Mouse (Mus musculus) intestine, postnatal 0 days (tissue): ENCODE results near the gene Ildr1. TPM values are rescaled to one million over a fixed set of nuclear protein-coding genes. Genes with fewer than 3 reads are reported as not detected.

Source experiments
- ATAC-seq: fragments of 200-750 bp; cut with Nextera tagmentation; 2 replicates; pipeline ENCODE4 v1.8.0; 2017; ENCODE audit warnings: mild to moderate bottlenecking, moderate TSS enrichment, moderate library complexity
- H3K27ac ChIP-seq: fragments of 300-500 bp; sonication (generic); 2 replicates; pipeline ENCODE4 v1.5.1; 2014; ENCODE audit warnings: mild to moderate bottlenecking, low read depth, low read length, moderate library complexity
- H3K27me3 ChIP-seq: fragments of 300-500 bp; sonication (generic); replicated peaks from 2 replicates; pipeline ENCODE4 v1.6.1; 2014; ENCODE audit warnings: low read length, mixed read lengths; ENCODE audit not compliant: control insufficient read depth, insufficient read depth
- H3K36me3 ChIP-seq: fragments of 300-500 bp; sonication (generic); 2 replicates; pipeline ENCODE4 v1.6.1; 2014; ENCODE audit warnings: mild to moderate bottlenecking, moderate library complexity; ENCODE audit not compliant: control insufficient read depth, insufficient read depth
- H3K4me1 ChIP-seq: fragments of 300-500 bp; sonication (generic); replicated peaks from 2 replicates; pipeline ENCODE4 v1.6.1; 2014; ENCODE audit warnings: antibody characterized with exemption, low read length, mixed read lengths; ENCODE audit not compliant: control insufficient read depth, insufficient read depth
- H3K4me2 ChIP-seq: fragments of 300-500 bp; sonication (generic); replicated peaks from 2 replicates; pipeline ENCODE4 v1.6.1; 2014; ENCODE audit warnings: low read depth, mild to moderate bottlenecking, moderate library complexity
- H3K4me3 ChIP-seq: fragments of 300-500 bp; sonication (generic); 2 replicates; pipeline ENCODE4 v1.5.1; 2014; ENCODE audit warnings: low read depth, low read length
- H3K9ac ChIP-seq: fragments of 300-500 bp; sonication (generic); 2 replicates; pipeline ENCODE4 v1.6.1; 2014; ENCODE audit warnings: mild to moderate bottlenecking, low read depth, low read length
- H3K9me3 ChIP-seq: fragments of 300-500 bp; sonication (generic); 2 replicates; pipeline ENCODE4 v1.6.1; 2016; ENCODE audit warnings: mixed run types; ENCODE audit not compliant: control insufficient read depth
- CTCF ChIP-seq: sonication (generic); IDR thresholded peaks from 2 replicates; pipeline ENCODE4 v1.5.1; 2016; ENCODE audit warnings: low read depth, mild to moderate bottlenecking, control low read depth, antibody characterized with exemption, moderate library complexity
- WGBS: fragments of 180-500 bp; shearing (Covaris S2); extraction: QIAGEN DNeasy Blood & Tissue Kit; methylation state at CpG from one replicate; pipeline ENCODE4 v1.1.7; 2014; 5-methylcytosine and 5-hydroxymethylcytosine counted together
- polyA plus RNA-seq: library from polyadenylated mRNA; unstranded; fragments of >200 nt; fragmentation: Nextera tagmentation; extraction: Ambion mirVana; gene quantifications from 2 replicates; pipeline ENCODE4 v1.2.1, GENCODE M21; 2015

Ildr1 gene
- 4.7 and 7.5 TPM in 2 replicates for polyA plus RNA-seq

DNA sequence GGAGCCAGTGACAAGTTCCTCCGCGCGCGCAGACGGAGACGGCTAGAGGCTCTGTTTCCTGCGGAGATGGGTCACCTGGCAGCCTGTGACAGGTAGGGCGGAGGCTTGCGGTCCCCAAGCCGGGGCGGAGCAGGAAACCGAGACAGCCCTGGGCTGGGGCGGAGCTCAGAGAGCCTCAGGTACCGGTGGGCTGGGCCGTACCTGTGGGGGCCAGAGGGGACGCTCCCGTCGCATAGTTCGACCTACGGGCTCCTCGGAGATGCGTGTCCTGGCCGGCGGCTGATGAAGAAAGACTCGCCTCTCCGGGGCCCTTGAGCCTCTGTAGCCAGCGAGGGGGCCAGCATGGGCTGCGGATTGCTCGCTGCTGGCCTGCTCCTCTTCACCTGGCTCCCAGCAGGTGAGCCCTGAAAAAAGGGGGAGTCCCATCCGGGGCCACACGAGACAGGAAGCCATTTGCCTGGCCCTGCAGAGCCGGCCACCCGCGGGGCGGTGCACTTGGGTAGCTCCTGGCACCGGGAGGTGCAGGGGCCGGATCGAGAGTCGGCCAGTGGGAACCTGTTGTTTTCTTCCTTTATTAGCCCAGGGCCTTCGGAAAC lies at the start of gene Ildr1:
TSS of gene Ildr1 (plus strand) at position 161 of the 596 bp plus-strand sequence.
- Histone ChIP-seq H3K9me3 (no peaks in the 10 kb centered on the region), H3K27ac (no peak within 1 kb of the TSS), H3K4me2 (peak within 1 kb of the TSS; percentile 81), H3K27me3 (peaks cover 4% of the 10 kb centered on the region; the same call in 1 of the 2 replicates), H3K4me1 (no peaks in the 10 kb centered on the region), H3K9ac (peak within 1 kb of the TSS; percentile 4), H3K4me3 (peak within 1 kb of the TSS; percentile 54), H3K36me3 (no peaks in the 10 kb centered on the region)
- peak; percentile 93 for ATAC-seq
- no peak for TF ChIP-seq CTCF
- WGBS = 1% methylated on average over 40 of the region's 40 CpGs

DNA sequence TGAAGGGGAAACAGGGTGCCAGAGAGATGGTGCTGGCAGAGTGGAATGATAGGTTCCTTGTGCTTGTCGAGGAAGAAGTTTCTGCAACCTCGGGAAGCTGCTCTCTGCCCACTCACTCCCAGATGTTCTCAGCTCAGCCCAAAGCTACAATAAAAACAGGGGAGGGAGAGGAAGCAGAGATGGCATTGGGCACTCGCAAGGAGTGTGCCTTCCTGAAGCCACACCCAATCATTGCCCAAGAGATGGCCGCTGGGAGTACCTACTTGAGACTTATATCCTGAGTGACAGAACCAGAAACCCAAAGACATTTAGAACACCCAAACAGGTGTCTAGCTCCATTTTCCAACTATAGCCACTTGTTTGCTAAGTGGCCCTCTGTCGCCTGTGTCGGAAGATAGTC lies 48.7 kb upstream of the Ildr1 start:
- Histone ChIP-seq H3K4me2 (no peak overlapping the region), H3K9me3 (no peaks in the 10 kb centered on the region), H3K9ac (no peak overlapping the region), H3K4me3 (no peak overlapping the region), H3K4me1 (no peaks in the 10 kb centered on the region), H3K36me3 (no peaks in the 10 kb centered on the region), H3K27me3 (no peaks in the 10 kb centered on the region), H3K27ac (no peak overlapping the region)
- ATAC-seq = no peak
- no peak for TF ChIP-seq CTCF
- 77% methylated on average over 6 of the region's 6 CpGs for WGBS

DNA sequence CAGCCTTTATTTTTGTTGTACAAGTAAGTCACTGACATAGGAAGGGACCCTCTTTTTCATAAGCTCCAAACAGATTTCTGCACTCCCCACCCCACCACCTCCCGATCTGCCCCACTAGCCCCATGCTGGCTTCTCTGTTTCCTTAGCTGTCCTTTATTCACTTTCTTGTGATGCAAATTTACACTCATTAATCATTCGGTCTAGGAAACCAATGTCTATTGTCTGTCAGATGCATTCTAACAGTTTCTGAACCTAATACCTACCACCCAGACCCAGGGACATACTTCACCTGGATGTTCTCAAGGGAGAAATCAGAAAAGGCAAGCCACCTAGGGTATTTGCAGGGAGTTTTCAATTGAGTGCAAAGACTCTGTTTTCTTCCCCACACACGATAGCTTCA lies 44.5 kb upstream of the Ildr1 start:
- H3K4me2 ChIP-seq = no peak overlapping the region
- H3K4me1 ChIP-seq = no peaks in the 10 kb centered on the region
- no peak overlapping the region for H3K9ac ChIP-seq
- H3K36me3 ChIP-seq = no peaks in the 10 kb centered on the region
- 71% methylated on average over 3 of the region's 3 CpGs for WGBS
- no peaks in the 10 kb centered on the region for H3K27me3 ChIP-seq
- no peaks in the 10 kb centered on the region for H3K9me3 ChIP-seq
- no peak overlapping the region for H3K4me3 ChIP-seq
- no peak overlapping the region for H3K27ac ChIP-seq
- TF ChIP-seq CTCF = no peak
- ATAC-seq = no peak

DNA sequence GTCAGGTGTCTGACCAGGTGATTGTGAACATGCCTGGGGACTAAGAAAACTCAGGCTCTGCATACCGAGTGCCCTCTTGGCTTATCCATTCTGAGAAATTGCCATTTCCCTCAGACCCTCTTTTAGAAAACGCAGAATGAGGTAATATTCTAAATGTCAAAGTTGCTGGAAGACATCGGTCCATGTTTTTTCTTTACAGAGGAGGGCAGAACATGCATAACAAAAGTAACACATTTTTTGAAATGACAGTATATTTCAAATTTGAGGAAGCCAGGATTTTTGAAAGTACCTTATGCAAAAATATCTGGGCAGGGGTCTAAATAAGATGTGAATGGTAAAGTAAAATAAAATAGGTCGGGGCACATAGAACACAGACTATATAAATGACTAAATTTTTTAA lies 43.3 kb upstream of the Ildr1 start:
- 89% methylated on average over 4 of the region's 4 CpGs for WGBS
- Histone ChIP-seq H3K9me3 (no peaks in the 10 kb centered on the region), H3K36me3 (no peaks in the 10 kb centered on the region), H3K4me2 (no peak overlapping the region), H3K27me3 (no peaks in the 10 kb centered on the region), H3K4me3 (no peak overlapping the region), H3K9ac (no peak overlapping the region), H3K4me1 (no peaks in the 10 kb centered on the region), H3K27ac (no peak overlapping the region)
- no peak for ATAC-seq
- TF ChIP-seq CTCF = no peak

DNA sequence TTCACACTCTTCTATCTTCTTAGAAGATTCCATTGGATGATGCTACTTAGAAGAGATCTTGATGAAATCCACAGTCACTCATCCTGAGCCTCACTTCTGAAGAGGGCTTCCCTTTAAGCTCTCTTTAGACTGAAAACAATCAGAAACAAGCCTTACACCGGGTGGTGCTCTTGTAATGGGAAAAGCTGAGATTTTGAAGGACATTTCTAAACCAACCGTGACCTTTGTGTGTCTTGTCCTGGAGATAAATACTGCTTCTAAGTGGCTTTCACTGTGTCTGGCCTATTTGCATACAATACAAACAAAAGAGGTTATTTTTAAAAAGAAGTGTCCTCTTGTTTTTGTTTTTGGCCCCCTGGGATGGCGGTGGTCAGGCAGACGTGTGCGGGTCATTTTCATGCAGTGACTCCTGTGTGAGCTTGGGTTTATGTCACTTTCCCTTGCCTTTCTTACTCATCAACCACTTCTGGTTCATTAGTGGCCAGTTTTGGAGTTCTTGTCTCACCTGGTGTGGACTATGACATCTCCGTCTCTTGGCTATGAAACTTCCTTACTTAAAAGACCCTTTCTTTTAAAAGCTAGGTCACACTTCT lies 42.5 kb upstream of the Ildr1 start:
- no peak overlapping the region for H3K9ac ChIP-seq
- WGBS = 76% methylated on average over 6 of the region's 6 CpGs
- H3K4me2 ChIP-seq = no peak overlapping the region
- no peaks in the 10 kb centered on the region for H3K4me1 ChIP-seq
- no peak for ATAC-seq
- H3K27ac ChIP-seq = no peak overlapping the region
- no peak overlapping the region for H3K4me3 ChIP-seq
- no peaks in the 10 kb centered on the region for H3K9me3 ChIP-seq
- H3K36me3 ChIP-seq = no peaks in the 10 kb centered on the region
- TF ChIP-seq CTCF = no peak
- no peaks in the 10 kb centered on the region for H3K27me3 ChIP-seq

DNA sequence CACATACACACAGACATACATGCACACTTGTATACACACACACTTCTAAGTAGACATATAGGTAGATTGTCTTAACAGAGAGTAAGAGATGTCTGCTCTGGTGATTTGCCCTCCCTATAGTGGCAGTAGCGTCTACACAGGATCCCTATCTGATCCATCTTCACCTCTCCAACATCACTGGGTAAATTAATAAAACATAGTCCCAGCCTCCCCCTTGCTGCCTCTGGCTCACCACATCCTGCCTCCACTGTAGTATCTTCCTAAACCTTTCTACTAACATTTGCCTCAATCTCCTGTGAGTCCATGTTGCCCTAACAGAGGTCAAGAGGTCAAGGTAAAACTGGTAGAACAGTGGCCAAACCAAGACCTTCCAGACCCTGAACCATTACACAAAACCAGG lies 38.6 kb upstream of the Ildr1 start:
- H3K27me3 ChIP-seq = no peaks in the 10 kb centered on the region
- 93% methylated on average over 1 of the region's 1 CpGs for WGBS
- H3K4me1 ChIP-seq = no peaks in the 10 kb centered on the region
- H3K4me3 ChIP-seq = no peak overlapping the region
- no peaks in the 10 kb centered on the region for H3K9me3 ChIP-seq
- H3K27ac ChIP-seq = no peak overlapping the region
- H3K36me3 ChIP-seq = no peaks in the 10 kb centered on the region
- TF ChIP-seq CTCF = no peak
- no peak overlapping the region for H3K4me2 ChIP-seq
- no peak for ATAC-seq
- no peak overlapping the region for H3K9ac ChIP-seq
